Mouse (Mus musculus) megakaryocyte progenitor cell, adult 5-6 weeks (primary cell): ENCODE results near the gene Atp1b1. TPM values are rescaled to one million over a fixed set of nuclear protein-coding genes. Genes with fewer than 3 reads are reported as not detected.

Experiments used
- ATAC-seq: replicated peaks from 2 replicates; pipeline ENCODE4 v1.8.0; 2016; ENCODE audit warnings: mild to moderate bottlenecking, moderate TSS enrichment, inconsistent platforms; ENCODE audit not compliant: poor library complexity
- total RNA-seq, 2 experiments: library from RNA; stranded (forward) in 1 of 2; stranded (reverse) in 1 of 2; fragments of 157-497, 149-512 nt in 1 of 2; fragments of 200-1000 nt in 1 of 2; gene quantifications; 2 replicates each; pipeline versions ENCODE4 v1.2.3 to v1.2.4; 2015 to 2017

Atp1b1 gene
- 10.5 and 11.8 TPM in 2 replicates for total RNA-seq (2015)
- 7.9 and 15.2 TPM in 2 replicates for total RNA-seq (2017)

DNA sequence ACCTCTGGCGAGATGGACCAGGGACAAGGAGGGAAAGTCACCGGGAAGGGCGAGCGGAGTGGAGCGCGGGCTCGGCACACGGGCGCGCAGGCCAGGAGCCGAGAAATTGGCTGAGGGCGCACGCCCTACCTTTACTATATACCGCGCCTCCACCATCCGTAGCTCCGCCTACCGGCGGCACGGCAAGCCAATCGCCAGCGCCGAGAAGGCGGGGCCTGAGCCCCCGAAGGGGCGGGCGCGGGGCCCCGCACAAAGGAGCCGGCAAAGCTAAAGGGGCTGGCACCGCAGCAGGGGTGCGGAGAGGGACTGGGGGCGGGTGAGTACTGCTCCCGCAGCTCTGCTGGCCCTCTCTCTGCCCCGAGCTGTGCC is at the start of gene Atp1b1:
TSS of gene Atp1b1 (minus strand) at position 111 of the 369 bp plus-strand sequence.
- peak; percentile 72 for ATAC-seq

DNA sequence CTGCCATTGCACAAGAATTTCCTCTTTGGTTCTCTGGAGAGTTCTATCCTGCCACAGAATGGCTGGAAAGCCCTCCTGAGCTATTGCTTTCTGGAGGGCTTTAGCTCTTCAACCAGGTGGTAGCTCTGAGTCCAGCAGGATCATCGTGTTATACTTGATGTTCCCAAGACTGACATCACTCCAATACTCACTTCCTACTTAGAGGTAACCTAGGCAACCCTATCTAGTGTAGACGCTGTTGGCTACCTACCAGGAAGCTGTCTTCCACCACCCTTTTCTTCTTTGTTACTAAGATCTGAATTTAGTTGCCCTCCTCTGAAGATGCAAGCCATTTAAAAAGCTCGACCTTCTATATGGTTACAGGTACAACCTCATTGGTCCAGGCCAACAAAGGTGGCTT is 46.9 kb upstream of the Atp1b1 start:
- no peak for ATAC-seq

DNA sequence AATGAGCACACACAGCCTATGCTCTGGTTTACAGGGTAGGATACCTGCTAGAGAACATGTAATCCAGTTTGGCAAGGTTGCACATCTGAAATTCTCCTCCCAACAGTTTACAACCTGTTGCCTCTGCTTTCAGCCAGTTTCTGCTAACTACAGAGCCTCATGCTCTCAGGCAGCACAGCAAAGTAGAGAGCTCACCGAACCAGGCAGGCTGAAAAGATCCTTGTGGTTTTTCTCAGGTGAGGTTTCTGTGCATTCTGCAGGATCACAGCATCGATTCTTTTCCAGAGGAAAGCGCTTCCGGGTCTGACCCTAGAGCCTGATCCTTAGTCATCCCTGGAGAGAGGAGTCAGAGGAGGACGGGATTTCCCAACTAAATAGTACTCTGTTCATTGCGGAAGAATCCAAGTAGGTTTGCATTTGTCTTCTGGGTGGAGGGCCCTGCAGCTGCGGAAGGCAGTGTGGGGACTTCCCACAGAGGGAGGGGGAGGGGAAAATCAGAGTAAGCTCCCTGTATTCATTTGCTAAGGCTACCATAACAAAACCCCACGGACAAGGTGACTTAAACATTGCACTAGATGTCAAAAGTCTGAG is 45.1 kb upstream of the Atp1b1 start:
- ATAC-seq = no peak

DNA sequence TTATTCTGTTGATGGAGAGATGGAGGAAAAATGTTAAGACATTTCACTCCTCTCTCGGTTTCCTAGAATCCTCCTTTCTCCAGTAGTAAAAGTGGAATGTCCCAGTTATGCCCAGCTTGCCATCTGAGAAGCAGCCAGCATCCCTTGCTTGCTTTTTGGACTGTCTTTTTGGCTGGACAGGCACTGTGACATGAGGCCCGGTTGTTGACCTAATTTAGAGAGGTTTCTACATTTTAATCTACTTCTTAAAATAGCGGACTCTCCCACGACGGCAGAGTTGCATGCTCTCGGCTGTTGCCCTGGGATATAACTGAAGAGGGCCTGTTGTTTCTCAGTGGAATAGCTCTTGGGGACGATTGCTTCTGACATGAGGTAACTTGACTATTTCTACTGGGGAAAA is 44.1 kb upstream of the Atp1b1 start:
- ATAC-seq = no peak

DNA sequence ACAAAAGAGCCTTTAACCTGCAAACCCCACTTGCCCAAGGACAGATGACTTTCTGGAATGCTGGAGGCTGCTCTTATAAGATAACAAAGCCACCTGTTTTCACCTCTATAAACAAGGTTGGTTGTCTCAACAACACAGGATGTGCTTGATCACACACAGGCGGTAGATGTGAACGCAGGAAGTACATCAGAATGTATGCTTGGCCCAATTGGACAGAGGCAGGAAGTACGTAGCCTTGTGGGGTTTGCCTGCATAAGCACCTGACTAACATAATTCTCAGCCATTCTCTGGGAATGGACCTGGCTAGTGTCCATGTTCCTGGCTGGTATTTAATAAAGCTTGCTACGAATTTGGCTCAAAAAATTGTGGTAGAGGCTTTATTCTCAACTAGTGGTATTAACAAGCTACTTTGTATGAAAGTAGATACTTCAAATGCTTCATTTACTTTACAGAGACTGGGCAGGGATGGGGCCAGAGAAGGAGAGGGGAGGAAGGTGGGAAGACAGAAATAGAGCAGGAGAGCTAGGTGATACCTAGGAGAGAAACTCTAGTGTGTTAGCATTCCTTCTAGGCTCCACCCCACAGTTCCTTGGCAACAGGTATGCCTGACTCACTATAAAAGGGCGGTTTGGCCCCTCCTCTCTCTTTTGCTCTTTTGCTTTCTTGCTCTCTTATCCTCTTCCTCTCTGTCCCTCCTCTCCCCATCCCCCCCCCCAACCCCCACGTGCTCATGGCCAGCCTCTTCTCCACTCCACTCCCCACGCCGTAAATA is 36.8 kb upstream of the Atp1b1 start:
- no peak for ATAC-seq

DNA sequence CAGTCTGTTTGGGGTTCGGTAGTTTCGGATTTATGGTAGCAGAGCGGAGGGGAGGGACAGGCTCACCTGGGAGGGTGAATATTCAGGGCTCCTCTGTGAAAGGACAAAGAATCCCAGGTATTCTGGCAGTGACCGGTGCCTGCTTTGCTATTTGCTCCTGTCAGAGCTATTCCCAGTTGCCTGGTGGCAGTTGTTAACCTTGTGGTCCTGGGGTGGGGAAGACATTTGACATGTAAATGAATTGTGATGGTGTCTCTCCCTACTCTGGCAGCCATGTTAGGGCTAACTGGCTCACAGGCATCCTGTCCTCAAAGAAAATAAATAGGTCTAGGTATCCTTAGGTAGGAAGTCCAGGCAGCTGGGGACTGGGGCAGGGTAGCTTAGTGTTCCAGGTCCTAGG is 36.1 kb upstream of the Atp1b1 start:
- ATAC-seq = no peak

DNA sequence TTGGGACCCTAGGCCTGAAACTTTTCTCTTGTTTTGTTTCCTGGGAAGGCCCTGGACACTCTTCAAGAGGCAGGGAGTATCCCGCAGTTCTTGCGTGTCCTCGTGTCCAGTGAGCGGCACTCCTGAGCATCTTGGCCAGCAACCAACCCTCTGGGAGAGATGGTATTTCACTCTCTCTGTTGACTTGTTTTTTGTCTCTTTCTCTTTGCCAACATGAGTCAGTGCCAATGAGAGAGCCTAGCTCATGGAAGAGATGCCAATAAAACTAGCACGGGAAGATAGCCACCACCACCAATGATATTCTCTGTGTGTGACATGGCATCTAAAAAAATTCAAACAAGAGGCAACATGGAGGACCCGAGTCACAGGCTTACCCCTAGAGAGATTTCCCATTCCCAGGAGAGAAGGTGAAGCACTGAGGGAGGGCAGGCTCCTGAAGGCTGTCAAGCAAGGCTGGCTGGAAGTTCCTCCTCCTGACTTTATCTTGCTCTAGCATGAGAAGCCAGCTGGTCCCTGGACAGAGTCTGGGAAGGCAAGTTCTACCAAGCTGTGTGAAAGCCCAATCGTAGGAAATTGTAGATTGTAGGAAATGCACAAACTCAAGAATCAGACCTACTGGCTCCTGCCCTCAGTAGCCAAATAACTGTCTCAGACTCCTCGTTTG is 35.0 kb upstream of the Atp1b1 start:
- no peak for ATAC-seq

DNA sequence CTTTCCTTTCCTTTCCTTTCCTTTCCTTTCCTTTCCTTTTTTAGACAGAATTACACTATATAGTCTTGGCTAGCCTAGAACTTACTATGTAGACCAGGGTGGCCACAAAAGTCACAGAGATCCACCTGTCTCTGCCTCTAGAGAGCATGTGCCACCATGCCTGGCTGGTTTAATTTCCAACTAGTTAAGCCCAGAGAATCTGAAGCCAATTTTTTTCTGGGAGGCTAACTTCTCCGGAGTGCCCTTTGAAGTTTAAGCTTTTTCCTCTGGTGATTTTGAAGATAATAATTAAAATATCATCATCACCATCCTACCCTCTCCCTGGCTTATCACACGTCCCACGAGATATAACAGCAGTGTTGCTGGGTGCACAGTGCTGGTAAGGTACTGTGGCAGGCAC is 34.3 kb upstream of the Atp1b1 start:
- ATAC-seq = no peak

DNA sequence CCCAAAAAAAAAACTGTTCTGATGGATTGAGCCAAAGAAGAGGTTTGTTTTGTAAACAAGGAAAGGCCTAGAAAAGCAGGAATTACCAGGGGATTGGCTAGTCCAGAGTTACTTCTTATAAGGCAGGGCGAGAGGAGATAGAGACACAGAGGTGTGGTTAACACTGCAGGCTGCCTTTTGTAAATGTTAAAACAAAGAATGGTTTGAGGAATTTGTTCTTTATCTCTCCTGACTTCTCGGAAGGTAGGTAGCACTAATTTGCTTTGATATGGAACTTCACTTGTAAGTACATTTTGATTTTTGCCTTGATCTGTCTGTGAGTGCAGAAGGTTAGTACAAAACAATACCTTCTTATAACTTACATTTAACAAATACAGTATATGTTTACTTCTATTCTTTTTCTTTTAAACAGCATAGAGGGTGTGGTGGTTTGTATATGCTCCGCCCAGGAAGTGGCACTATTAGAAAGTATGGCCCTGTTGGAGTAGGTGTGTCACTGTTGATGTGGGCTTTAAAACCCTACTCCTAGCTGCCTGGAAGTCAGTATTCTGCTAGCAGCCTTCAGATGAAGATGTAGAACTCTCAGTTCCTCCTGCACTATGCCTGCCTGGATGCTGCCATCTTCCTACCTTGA is 31.9 kb upstream of the Atp1b1 start:
- no peak for ATAC-seq

DNA sequence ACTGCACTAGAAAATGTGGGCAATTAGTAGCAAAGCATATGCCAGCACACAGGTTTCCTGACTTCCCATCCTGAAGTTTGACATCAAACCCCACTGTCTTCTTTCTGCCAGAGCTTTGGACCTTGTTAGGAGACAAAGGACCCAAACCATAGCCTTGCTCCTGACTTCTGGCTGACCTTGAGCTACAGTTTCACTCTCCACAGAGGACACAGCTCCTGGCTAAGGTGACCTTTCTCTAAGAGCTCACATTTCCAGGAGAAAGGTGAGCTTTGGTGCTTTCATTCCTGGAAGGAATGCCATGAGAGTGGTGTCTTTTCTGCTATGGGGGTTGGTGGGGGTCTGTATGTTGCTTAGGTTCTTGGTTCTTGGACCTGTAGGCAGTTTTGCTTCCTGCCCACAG is 25.6 kb upstream of the Atp1b1 start:
- no peak for ATAC-seq

DNA sequence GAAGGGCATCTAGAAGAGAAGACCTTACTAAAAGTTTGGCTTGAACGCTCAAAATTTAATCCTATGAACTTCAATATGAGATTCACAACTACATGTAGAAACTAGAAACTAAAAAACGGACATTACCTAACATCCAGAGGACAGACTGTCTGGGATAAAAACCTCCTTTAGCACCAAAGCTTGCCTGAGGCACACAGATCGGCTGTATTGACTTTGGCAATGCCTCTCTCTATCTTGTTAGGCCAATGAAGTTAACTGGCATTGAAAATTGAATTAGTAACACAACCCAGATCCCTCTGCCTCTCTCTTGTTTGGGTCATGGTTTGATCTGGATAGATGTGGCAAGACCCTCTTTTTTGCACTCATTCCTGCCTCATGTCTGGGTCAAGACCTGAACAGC is 24.7 kb upstream of the Atp1b1 start:
- no peak for ATAC-seq

DNA sequence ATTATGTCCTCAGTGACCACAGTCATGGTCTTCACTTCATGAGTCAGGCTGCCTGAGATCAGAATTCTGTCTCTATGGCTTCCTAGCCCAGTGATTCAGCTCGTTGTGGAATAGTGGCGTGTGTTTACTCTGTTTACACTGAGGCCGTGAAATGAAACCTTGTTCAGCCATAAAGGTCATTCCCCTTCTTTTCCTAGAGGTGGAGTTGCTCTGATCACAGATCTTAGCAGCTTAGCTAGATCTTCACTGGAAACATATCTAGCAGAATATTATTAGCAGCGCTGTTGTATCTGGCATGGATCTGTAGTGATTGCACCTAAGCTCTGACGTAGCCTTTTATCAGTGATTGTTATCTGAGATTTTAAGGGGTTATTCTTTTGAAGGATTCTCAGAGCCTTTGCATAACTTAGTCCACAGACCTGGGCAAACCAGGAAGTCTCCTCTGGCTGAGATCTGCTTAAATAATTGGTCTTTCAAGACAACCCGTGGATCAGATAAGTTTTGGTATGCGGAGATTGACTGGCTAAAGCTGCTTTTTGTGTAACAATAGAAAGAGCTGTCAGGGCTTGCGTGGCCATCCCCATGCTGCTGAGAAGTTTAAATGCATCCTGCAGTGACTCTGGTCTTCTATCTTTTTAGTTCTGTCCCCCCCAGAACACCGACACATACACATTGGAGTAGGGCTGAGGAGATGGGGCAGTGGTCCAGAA is 23.6 kb upstream of the Atp1b1 start:
- no peak for ATAC-seq

DNA sequence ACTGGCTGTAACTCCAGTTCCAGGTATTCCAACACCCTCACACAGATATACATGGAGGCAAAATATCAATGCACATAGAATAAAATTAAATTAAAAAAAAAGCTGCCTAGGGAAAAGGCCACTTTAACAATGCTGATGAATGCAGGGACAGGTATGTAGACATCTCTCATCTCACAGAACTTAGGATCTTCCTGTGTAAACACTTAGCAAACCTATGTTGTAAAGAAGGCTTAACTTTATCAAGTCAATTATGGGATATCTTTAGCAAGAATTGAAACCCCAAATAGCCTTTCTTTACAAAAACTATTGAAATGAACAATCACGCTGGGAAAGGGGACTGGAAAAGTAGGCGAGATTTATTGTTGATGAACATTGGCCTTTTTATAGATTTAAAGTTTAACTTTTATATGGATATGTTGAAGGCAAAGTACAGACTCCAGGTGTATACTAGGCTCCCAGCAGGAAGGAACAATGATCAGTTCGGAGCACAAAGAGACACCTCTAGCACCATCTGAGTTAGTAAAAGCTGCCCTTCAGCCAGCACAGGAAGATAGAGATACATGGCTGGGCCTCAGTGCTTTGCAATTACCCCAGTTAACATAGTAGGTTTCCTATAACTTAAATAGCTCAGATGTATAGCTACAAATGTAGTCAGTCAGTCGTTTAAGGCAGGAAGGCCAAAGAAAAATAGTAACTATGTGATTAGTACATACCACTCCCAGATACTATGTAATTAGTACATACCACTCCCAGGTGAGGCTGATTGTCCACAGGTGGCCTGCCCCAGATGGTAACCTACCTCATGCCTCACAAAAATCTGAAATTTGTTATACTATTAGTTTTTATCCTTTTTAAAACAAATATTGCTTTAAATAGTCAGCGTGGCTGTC is 22.8 kb upstream of the Atp1b1 start:
- ATAC-seq = no peak

DNA sequence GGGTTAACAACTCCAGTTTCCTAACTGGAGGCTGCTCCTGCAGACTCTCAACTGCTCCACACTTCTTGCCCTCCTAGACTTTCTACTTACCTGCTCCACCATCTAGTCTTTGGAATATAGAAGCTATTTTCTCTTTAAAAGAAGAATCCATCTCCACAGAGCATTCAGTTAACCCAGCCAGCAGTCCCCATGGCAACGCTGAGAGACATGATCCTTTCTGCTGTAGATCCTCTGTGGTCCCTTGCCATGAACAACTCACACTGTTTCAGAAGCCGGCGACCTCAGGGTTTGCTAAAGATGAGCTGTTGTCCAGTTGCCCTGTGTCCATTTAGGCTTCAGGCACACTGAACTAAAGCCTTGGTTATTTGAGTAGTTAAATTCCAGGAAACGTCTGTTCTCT is 17.7 kb upstream of the Atp1b1 start:
- ATAC-seq = no peak

DNA sequence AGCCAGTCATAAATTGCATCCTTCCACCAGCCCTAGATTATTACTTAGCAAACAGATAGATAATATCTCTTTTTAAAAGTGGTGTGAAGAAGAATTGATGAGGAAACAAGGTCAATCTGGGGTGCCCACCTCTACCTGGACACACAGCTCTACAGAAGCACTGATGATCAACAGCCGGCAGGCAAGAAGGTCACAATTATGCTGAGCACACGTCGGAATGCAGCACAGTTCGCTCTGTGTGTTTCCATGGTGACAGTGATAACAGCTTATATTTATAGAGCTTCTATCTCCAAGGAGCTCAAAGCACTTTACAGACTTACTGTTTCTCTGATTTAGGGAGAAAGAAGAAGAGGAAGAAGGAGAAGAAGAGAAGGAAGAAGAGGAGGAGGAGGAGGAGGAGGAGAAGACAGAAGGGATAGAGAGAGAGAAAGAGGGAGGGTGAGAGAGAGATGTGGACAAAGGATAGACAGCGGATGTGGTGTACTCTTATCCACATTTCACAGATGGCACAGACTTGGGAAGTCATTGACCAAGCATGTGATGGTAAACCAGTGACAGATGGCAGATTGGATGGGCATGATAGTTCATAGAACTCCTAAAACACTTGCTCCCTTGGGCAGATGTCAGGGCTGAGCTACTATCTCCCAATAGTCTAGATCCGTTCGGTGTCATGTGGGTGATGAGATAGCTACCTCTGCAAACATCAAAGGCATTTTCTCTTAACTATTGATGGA is 16.8 kb upstream of the Atp1b1 start:
- no peak for ATAC-seq

DNA sequence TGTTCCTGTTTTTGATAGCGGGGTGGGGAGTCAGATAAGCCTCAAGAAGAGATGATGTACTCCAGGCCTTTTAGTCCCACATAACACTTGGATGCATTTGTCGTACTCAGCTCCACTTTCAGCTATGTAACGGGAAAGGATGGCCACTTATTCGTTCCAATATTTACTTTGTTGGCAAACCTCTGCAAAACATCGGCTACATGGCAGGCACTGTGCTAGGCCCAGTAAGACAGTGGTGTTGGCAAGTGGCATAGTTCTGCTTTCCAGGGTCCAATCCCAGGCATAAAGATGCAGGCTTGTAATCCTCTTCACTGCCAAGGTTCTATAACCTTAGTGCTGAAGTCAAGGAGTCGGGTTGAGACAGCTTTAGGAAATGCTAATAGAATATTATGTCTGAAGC is 16.2 kb upstream of the Atp1b1 start:
- no peak for ATAC-seq

DNA sequence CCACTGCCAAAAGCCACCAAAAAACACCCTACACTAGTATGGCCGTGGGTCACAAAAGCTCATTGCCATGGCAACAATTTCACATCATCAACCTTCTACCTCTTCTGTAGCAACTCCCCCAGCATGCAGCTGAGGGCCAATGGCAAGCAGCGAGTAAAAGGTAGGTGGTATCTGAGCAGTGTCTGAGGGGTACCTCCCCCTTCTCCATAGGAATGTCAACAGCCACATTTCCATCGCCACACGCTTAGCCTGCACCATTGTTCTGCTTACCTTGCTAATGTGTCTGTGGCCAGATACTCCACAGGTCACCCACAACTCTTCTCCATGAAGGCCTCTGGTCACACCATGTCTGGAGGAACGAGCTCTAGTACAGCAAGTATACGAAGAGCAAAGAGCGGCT is 15.2 kb upstream of the Atp1b1 start:
- ATAC-seq = no peak

DNA sequence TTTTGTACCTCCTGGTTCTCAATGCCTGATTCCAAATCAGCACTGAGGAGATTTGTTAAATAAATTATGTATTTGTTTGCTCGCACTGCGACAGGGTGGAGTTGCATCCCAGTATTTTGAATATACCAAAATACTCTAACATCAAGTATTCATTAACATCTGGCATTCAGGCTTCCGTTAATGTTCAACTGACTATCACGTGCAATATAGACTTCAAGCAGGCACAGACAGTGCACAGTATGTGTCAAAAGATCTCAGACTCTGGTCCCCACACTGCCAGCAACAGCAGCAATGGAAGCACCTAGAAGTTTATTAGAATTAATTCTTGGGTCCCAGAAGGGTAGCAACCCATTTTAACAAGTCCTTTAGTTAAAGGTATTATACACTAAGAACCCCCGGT is 13.5 kb upstream of the Atp1b1 start:
- no peak for ATAC-seq

DNA sequence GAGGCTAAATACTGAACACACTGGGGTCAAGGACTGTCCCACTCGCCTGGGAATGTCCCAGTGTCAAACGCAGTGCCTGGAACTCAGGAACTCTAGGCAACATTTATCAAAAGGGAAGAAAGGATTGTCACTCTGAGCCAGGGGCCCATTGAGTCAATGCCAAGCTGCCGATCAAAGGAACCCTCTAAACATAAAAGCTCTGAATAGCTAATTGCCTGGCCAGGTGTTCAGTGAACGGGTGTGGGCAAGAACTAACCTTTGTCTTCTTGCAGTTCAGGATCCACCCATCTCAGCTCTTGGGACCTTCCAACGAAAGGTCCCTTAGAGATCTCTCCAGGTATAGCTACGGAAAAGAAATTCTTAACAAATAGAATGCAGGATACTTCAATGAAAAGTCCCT is 12.8 kb upstream of the Atp1b1 start:
- no peak for ATAC-seq

DNA sequence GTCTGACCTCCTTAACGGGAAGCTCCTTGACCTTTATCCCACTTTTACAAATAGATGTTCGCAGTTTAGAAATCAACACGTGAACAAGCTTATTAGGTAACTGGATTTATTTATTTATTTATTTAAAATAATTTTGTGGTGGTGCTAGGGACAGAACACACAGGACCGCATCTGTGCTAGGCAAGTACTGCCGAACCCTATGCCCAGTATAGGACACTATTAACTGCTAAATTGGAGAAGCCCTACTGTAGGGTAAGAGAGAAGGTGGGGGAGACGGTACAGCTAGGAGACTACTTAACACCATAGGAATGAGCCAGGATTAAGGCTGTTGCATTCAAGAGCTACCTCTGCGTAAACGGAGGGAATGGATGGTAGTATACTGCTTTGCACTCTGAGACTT is 10.2 kb upstream of the Atp1b1 start:
- no peak for ATAC-seq
